Mouse (Mus musculus): Measurements from ENCODE around the gene Gemin4. TPM values are rescaled to one million over a fixed set of nuclear protein-coding genes. Genes with fewer than 3 reads are reported as not detected.

Gemin4 gene
- polyA plus RNA-seq, 1 experiment, result 8.5 TPM

- H3K4me3 ChIP-seq (replicated peaks; ENCODE audit: insufficient read depth, low read depth, low read length), result no peak overlapping the region
- TF ChIP-seq CTCF (IDR thresholded peaks at IDR 0.05; ENCODE audit: borderline replicate concordance, insufficient read depth, low read depth, low read length) (no peak), POLR2A (IDR thresholded peaks at IDR 0.05; ENCODE audit: borderline replicate concordance, insufficient read depth, low read length) (no peak)
- peak; percentile 45 to 61 for DNase-seq
- H3K27ac ChIP-seq (ENCODE audit: insufficient read depth, low read length), result no peak overlapping the region
- peaks cover 14% of the 10 kb centered on the region for H3K4me1 ChIP-seq (ENCODE audit: control insufficient read depth, insufficient read depth, low read length)
- no peaks in the 10 kb centered on the region for H3K27me3 ChIP-seq (ENCODE audit: control insufficient read depth, insufficient read depth, low read length)
- 27% methylated on average over 3 of the region's 3 CpGs for WGBS
Observed at GRCm38 (mm10) chr11:76168976-76169375, 48.5 kb downstream of the Gemin4 start.

GRCm38 (mm10) chr11:76167079-76167765 lies 50.2 kb downstream of the Gemin4 start:
- peaks cover 14% of the 10 kb centered on the region for H3K4me1 ChIP-seq (ENCODE audit: control insufficient read depth, insufficient read depth, low read length)
- H3K27ac ChIP-seq (ENCODE audit: insufficient read depth, low read length), result no peak overlapping the region
- WGBS, result 13% methylated on average over 5 of the region's 5 CpGs
- peak; percentile 68 to 72 for DNase-seq
- H3K4me3 ChIP-seq (replicated peaks; ENCODE audit: insufficient read depth, low read depth, low read length), result no peak overlapping the region
- peak; percentile 54; the same call in 1 of the 2 replicates for TF ChIP-seq CTCF (IDR thresholded peaks at IDR 0.05; ENCODE audit: borderline replicate concordance, insufficient read depth, low read depth, low read length)
- TF ChIP-seq POLR2A (IDR thresholded peaks at IDR 0.05; ENCODE audit: borderline replicate concordance, insufficient read depth, low read length), result no peak
- no peaks in the 10 kb centered on the region for H3K27me3 ChIP-seq (ENCODE audit: control insufficient read depth, insufficient read depth, low read length)

GRCm38 (mm10) chr11:76166657-76167056 lies 50.8 kb downstream of the Gemin4 start:
- DNase-seq, result no peak
- WGBS, result 81% methylated on average over 4 of the region's 4 CpGs
- no peak for TF ChIP-seq CTCF (IDR thresholded peaks at IDR 0.05; ENCODE audit: borderline replicate concordance, insufficient read depth, low read depth, low read length)
- no peak for TF ChIP-seq POLR2A (IDR thresholded peaks at IDR 0.05; ENCODE audit: borderline replicate concordance, insufficient read depth, low read length)

More at GRCm38 (mm10) chr11:76166657-76167056, 50.8 kb downstream of the Gemin4 start:
- Histone ChIP-seq H3K27me3 (ENCODE audit: control insufficient read depth, insufficient read depth, low read length) (no peaks in the 10 kb centered on the region), H3K4me3 (replicated peaks; ENCODE audit: insufficient read depth, low read depth, low read length) (no peak overlapping the region), H3K27ac (ENCODE audit: insufficient read depth, low read length) (no peak overlapping the region), H3K4me1 (ENCODE audit: control insufficient read depth, insufficient read depth, low read length) (peaks cover 14% of the 10 kb centered on the region)

Other genes with a start within 250 kb of the Gemin4 start
- gene 1700016K19Rik, start 217.8 kb downstream of the Gemin4 start, polyA plus RNA-seq (2012; rRNA removed), result 1.1 and 1.5 TPM in 2 replicates
- gene Rflnb, start 189.9 kb downstream of the Gemin4 start, polyA plus RNA-seq (2012; rRNA removed), result 15.7 and 18.4 TPM in 2 replicates
- 64.3 and 70.8 TPM in 2 replicates for gene Vps53, start 38.0 kb downstream of the Gemin4 start, polyA plus RNA-seq (2012; rRNA removed)
- gene Fam57a, start 38.0 kb downstream of the Gemin4 start, polyA plus RNA-seq (2012; rRNA removed), result 25.7 and 29.2 TPM in 2 replicates
- 1.2 and 1.4 TPM in 2 replicates for gene Dbil5, start 56 bp downstream of the Gemin4 start, polyA plus RNA-seq (2012; rRNA removed)
- gene Mrm3, start 26.1 kb upstream of the Gemin4 start, polyA plus RNA-seq (2012; rRNA removed), result 19.9 and 21.3 TPM in 2 replicates
- 39.3 and 44.9 TPM in 2 replicates for gene Glod4, start 26.1 kb upstream of the Gemin4 start, polyA plus RNA-seq (2012; rRNA removed)
- 24.3 and 29.8 TPM in 2 replicates for gene Nxn, start 181.5 kb upstream of the Gemin4 start, polyA plus RNA-seq (2012; rRNA removed)
- gene Timm22, start 189.3 kb upstream of the Gemin4 start, polyA plus RNA-seq (2012; rRNA removed), result 27.2 and 33.7 TPM in 2 replicates

Measured in cerebellum, adult 2 months (tissue).